Comparison of ENCODE assay signal across 10 mouse cellular contexts in the genomic region with DNA sequence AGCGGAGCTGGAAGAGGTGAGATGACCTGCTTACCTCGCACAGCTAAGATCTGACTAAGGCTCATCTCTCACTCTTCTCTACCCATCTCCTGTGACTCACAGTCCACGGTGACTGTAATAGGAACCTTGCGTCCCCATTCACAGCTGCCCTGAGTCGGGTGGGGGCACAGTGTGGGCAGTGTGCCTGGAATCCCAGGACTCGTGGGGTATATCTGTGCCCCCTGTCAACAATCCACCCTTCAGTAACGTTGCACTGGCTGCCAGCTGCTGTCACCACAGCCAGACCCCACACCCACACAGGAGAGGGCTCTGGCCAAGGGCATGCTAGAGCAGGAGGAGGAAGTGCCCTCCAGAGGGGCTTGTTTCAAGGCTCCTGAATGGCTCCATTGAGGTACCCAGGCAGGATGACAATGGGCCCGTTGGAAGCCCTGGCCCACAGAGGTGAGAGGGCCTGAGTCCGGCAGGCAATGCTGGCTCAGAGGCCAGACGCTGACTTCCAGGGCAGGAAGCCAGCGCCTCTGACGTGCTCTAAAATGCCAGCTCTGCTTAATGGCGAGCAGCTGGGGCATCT.
DNase-seq lines count a peak whose midpoint lies in the region; ATAC-seq and TF ChIP-seq lines count a peak whose summit lies in the region.
"Had no signal": no experiment of that assay in that cellular context is flagged by ENCODE, and none has a peak within 500 bp of the region (broad histone marks: within the 10 kb centered on the region; RNA-seq: fewer than 3 reads in every experiment).

No protein-coding gene starts in this region.

- peaks cover 19% of the 10 kb centered on the region for H3K4me1 ChIP-seq in neural tube, embryonic 14.5 days (ENCODE audit: control insufficient read depth, insufficient read depth, low read length)

- no peak overlapping the region for H3K9ac ChIP-seq in neural tube, embryonic 14.5 days (replicated peaks; ENCODE audit: low read depth, low read length)
- H3K9ac ChIP-seq: lung, embryonic 15.5 days had no signal

- H3K27me3 ChIP-seq in neural tube, embryonic 14.5 days (ENCODE audit: control insufficient read depth, insufficient read depth, low read length) = no peaks in the 10 kb centered on the region
- H3K27me3 ChIP-seq: lung, embryonic 15.5 days had no signal

- TF ChIP-seq CTCF in left cerebral cortex, adult 2 months (IDR thresholded peaks at IDR 0.05) = no peak

- no peak for DNase-seq in left cerebral cortex, adult 2 months (ENCODE audit: extremely low spot score in 1 of 2, low spot score in 2 of 2)
- DNase-seq in left cerebral cortex, postnatal 10 days (ENCODE audit: extremely low spot score in 1 of 2, low spot score in 2 of 2) = no peak
- peak; percentile 87 to 91 for DNase-seq in cerebellum, postnatal 10 days
- DNase-seq in gastrocnemius, postnatal 10 days = peak; percentile 67
- no peak for DNase-seq in embryo, embryonic 9.5 days (ENCODE audit: extremely low spot score)
- DNase-seq: layer of hippocampus, adult 9-11 months; thymus, adult 18-20 months had no signal

- no peaks in the 10 kb centered on the region for H3K36me3 ChIP-seq in neural tube, embryonic 14.5 days (ENCODE audit: control insufficient read depth, insufficient read depth, low read length)
- H3K36me3 ChIP-seq: lung, embryonic 15.5 days had no signal

- H3K9me3 ChIP-seq in neural tube, embryonic 14.5 days (ENCODE audit: control insufficient read depth, low read length) = no peaks in the 10 kb centered on the region
- H3K9me3 ChIP-seq: lung, embryonic 15.5 days had no signal

- H3K27ac ChIP-seq in left cerebral cortex, adult 2 months = peak overlapping the region; percentile 33
- H3K27ac ChIP-seq in neural tube, embryonic 14.5 days (ENCODE audit: low read depth, low read length) = peak overlapping the region; percentile 34; the same call in 1 of the 2 replicates
- H3K27ac ChIP-seq: lung, embryonic 15.5 days had no signal

- WGBS in neural tube, embryonic 14.5 days = 54% methylated on average over 13 of the region's 13 CpGs

- ATAC-seq in neural tube, embryonic 14.5 days (ENCODE audit: low read depth) = peak; percentile 56
- no peak for ATAC-seq in inflammation-experienced regulatory T-cells, adult 6 months

- H3K4me2 ChIP-seq in neural tube, embryonic 14.5 days (ENCODE audit: low read depth, low read length) = no peak overlapping the region
- H3K4me2 ChIP-seq: lung, embryonic 15.5 days had no signal

- no peak overlapping the region for H3K4me3 ChIP-seq in left cerebral cortex, adult 2 months
- no peak overlapping the region for H3K4me3 ChIP-seq in neural tube, embryonic 14.5 days (ENCODE audit: low read depth, low read length)
- H3K4me3 ChIP-seq: lung, embryonic 15.5 days had no signal

- intact Hi-C loops in left cerebral cortex, adult 2 months (cut with DNase I) = no loop called here
- intact Hi-C loops in left cerebral cortex, postnatal 10 days (cut with DNase I) = no loop called here

Comparison
In these comparisons a context has a peak if more than half of its experiments do, and no peak if none do; other contexts are left out.
1. DNase-seq: peak in cerebellum, postnatal 10 days (2 of 2) and gastrocnemius, postnatal 10 days (single experiment); none in left cerebral cortex, adult 2 months (0 of 2), left cerebral cortex, postnatal 10 days (0 of 2) and embryo, embryonic 9.5 days (single experiment).